9 mouse cellular contexts compared by ENCODE assay signal in genomic region chr14:75445281-75445947, GRCm38 (mm10). TPM values are rescaled to one million over a fixed set of nuclear protein-coding genes. Genes with fewer than 3 reads are reported as not detected.
A peak's percentile ranks its signal among the peaks of the same experiment; 100 is the strongest.
DNase-seq lines count a peak whose midpoint lies in the region; ATAC-seq and TF ChIP-seq lines count a peak whose summit lies in the region.
"Had no signal": no experiment of that assay in that cellular context is flagged by ENCODE, and none has a peak within 500 bp of the region (broad histone marks: within the 10 kb centered on the region; RNA-seq: fewer than 3 reads in every experiment).

No protein-coding gene starts in this region.

- H3K9me3 ChIP-seq in embryonic facial prominence, embryonic 13.5 days, result no peaks in the 10 kb centered on the region
- no peaks in the 10 kb centered on the region for H3K9me3 ChIP-seq in heart, embryonic 13.5 days
- no peaks in the 10 kb centered on the region for H3K9me3 ChIP-seq in kidney, embryonic 15.5 days (replicated peaks)
- H3K9me3 ChIP-seq in midbrain, postnatal 0 days (ENCODE audit: low read length), result no peaks in the 10 kb centered on the region
- H3K9me3 ChIP-seq in stomach, embryonic 14.5 days (ENCODE audit: control insufficient read depth, low read depth, low read length), result no peaks in the 10 kb centered on the region

- no peak overlapping the region for H3K27ac ChIP-seq in embryonic facial prominence, embryonic 13.5 days
- peak overlapping the region; percentile 73 for H3K27ac ChIP-seq in heart, embryonic 13.5 days (replicated peaks)
- peak overlapping the region; percentile 51 for H3K27ac ChIP-seq in kidney, embryonic 15.5 days
- H3K27ac ChIP-seq in midbrain, postnatal 0 days (ENCODE audit: low read depth, low read length), result peak overlapping the region; percentile 77
- no peak overlapping the region for H3K27ac ChIP-seq in stomach, embryonic 14.5 days (ENCODE audit: low read length)

- H3K4me2 ChIP-seq in embryonic facial prominence, embryonic 13.5 days, result peak overlapping the region; percentile 66
- H3K4me2 ChIP-seq in heart, embryonic 13.5 days, result peak overlapping the region; percentile 73
- peak overlapping the region; percentile 60 for H3K4me2 ChIP-seq in kidney, embryonic 15.5 days
- H3K4me2 ChIP-seq in midbrain, postnatal 0 days (ENCODE audit: low read depth, low read length, poor library complexity, severe bottlenecking), result peak overlapping the region; percentile 58
- H3K4me2 ChIP-seq in stomach, embryonic 14.5 days (replicated peaks; ENCODE audit: low read depth, low read length), result peak overlapping the region; percentile 42

- no peak for TF ChIP-seq CTCF in midbrain, postnatal 0 days (IDR thresholded peaks at IDR 0.05)

- peak; percentile 10 for DNase-seq in urinary bladder, postnatal 25 days (ENCODE audit: low spot score)
- DNase-seq in urinary bladder, postnatal 10 days (ENCODE audit: low spot score), result no peak
- peak; percentile 62 for DNase-seq in liver
- peak; percentile 89 for DNase-seq in midbrain, postnatal 0 days (ENCODE audit: low spot score)

- peaks cover 14% of the 10 kb centered on the region for H3K4me1 ChIP-seq in embryonic facial prominence, embryonic 13.5 days
- peaks cover 18% of the 10 kb centered on the region for H3K4me1 ChIP-seq in heart, embryonic 13.5 days
- peaks cover 16% of the 10 kb centered on the region for H3K4me1 ChIP-seq in kidney, embryonic 15.5 days
- H3K4me1 ChIP-seq in midbrain, postnatal 0 days (ENCODE audit: insufficient read depth, low read length), result peaks cover 9% of the 10 kb centered on the region
- H3K4me1 ChIP-seq in stomach, embryonic 14.5 days (ENCODE audit: control insufficient read depth, insufficient read depth, low read length), result no peaks in the 10 kb centered on the region; the same call in 1 of the 2 replicates

- ATAC-seq in embryonic facial prominence, embryonic 13.5 days (ENCODE audit: insufficient number of reproducible peaks, insufficient read depth, low FRiP score, low TSS enrichment, low read depth), result no peak
- peak; percentile 76 for ATAC-seq in heart, embryonic 13.5 days (ENCODE audit: extremely low read depth, insufficient number of reproducible peaks, low FRiP score, low TSS enrichment)
- peak; percentile 89 for ATAC-seq in kidney, embryonic 15.5 days (replicated peaks; ENCODE audit: low FRiP score)
- peak; percentile 95 for ATAC-seq in midbrain, postnatal 0 days (ENCODE audit: low FRiP score)
- peak; percentile 75; the same call in 1 of the 2 replicates for ATAC-seq in stomach, embryonic 14.5 days (ENCODE audit: insufficient number of reproducible peaks, insufficient read depth, low FRiP score, low read depth)

- H3K27me3 ChIP-seq in embryonic facial prominence, embryonic 13.5 days, result no peaks in the 10 kb centered on the region
- no peaks in the 10 kb centered on the region for H3K27me3 ChIP-seq in heart, embryonic 13.5 days (replicated peaks)
- H3K27me3 ChIP-seq in kidney, embryonic 15.5 days, result no peaks in the 10 kb centered on the region
- H3K27me3 ChIP-seq in midbrain, postnatal 0 days (ENCODE audit: insufficient read depth, low read length), result no peaks in the 10 kb centered on the region
- no peaks in the 10 kb centered on the region for H3K27me3 ChIP-seq in stomach, embryonic 14.5 days (ENCODE audit: control insufficient read depth, insufficient read depth, low read length)

- peak overlapping the region; percentile 38 for H3K4me3 ChIP-seq in embryonic facial prominence, embryonic 13.5 days
- H3K4me3 ChIP-seq in heart, embryonic 13.5 days, result peak overlapping the region; percentile 47
- peak overlapping the region; percentile 34 for H3K4me3 ChIP-seq in kidney, embryonic 15.5 days (replicated peaks)
- peak overlapping the region; percentile 29 for H3K4me3 ChIP-seq in midbrain, postnatal 0 days (ENCODE audit: low read depth, low read length)
- peak overlapping the region; percentile 12; the same call in 1 of the 2 replicates for H3K4me3 ChIP-seq in stomach, embryonic 14.5 days (ENCODE audit: low read depth, low read length)

- no peaks in the 10 kb centered on the region for H3K36me3 ChIP-seq in embryonic facial prominence, embryonic 13.5 days
- H3K36me3 ChIP-seq in heart, embryonic 13.5 days, result no peaks in the 10 kb centered on the region
- H3K36me3 ChIP-seq in kidney, embryonic 15.5 days, result no peaks in the 10 kb centered on the region
- H3K36me3 ChIP-seq in midbrain, postnatal 0 days (ENCODE audit: insufficient read depth, low read length), result no peaks in the 10 kb centered on the region
- H3K36me3 ChIP-seq in stomach, embryonic 14.5 days (ENCODE audit: control insufficient read depth, insufficient read depth, low read length), result no peaks in the 10 kb centered on the region

- WGBS in embryonic facial prominence, embryonic 13.5 days, result 4% methylated on average over 15 of the region's 15 CpGs
- 6% methylated on average over 15 of the region's 15 CpGs for WGBS in heart, embryonic 13.5 days
- 5% methylated on average over 15 of the region's 15 CpGs for WGBS in kidney, embryonic 15.5 days
- 2% methylated on average over 15 of the region's 15 CpGs for WGBS in midbrain, postnatal 0 days
- WGBS in stomach, embryonic 14.5 days, result 6% methylated on average over 15 of the region's 15 CpGs

- peak overlapping the region; percentile 58 for H3K9ac ChIP-seq in embryonic facial prominence, embryonic 13.5 days
- peak overlapping the region; percentile 62 for H3K9ac ChIP-seq in heart, embryonic 13.5 days
- peak overlapping the region; percentile 23; the same call in 1 of the 2 replicates for H3K9ac ChIP-seq in kidney, embryonic 15.5 days
- peak overlapping the region; percentile 48; the same call in 1 of the 2 replicates for H3K9ac ChIP-seq in midbrain, postnatal 0 days (replicated peaks; ENCODE audit: low read length, poor library complexity, severe bottlenecking)
- H3K9ac ChIP-seq in stomach, embryonic 14.5 days (replicated peaks; ENCODE audit: low read depth, low read length), result no peak overlapping the region

RNA-seq across cellular contexts. Expression of gene Siah3, which starts 10.4 kb away (rescaled TPM):
- 0.35 and 0.37 TPM in 2 replicates for polyA plus RNA-seq in embryonic facial prominence, embryonic 13.5 days (2015; fragmentation: Nextera tagmentation; extraction: Ambion mirVana)
- polyA plus RNA-seq in heart, embryonic 13.5 days (2015; fragmentation: Nextera tagmentation; extraction: Ambion mirVana), result not detected in 2 replicates
- polyA plus RNA-seq in kidney, embryonic 15.5 days (2015; fragmentation: Nextera tagmentation; extraction: Ambion mirVana), result 0.14 and 0.19 TPM in 2 replicates
- total RNA-seq in midbrain, postnatal 0 days (2014; rRNA removed), result 6.8 and 9.2 TPM in 2 replicates
- polyA plus RNA-seq in midbrain, postnatal 0 days (2015; fragmentation: Nextera tagmentation; extraction: Ambion mirVana), result 2.5 and 3.1 TPM in 2 replicates
- polyA plus RNA-seq in stomach, embryonic 14.5 days (2014; fragmentation: Nextera tagmentation; extraction: Ambion mirVana), result 0.34 and 0.51 TPM in 2 replicates
- total RNA-seq: ES-E14 had no signal

Comparison
In these comparisons a context has a peak if more than half of its experiments do, and no peak if none do; other contexts are left out.
1. H3K27ac ChIP-seq: peak in heart, embryonic 13.5 days (single experiment), kidney, embryonic 15.5 days (single experiment) and midbrain, postnatal 0 days (single experiment); none in embryonic facial prominence, embryonic 13.5 days (single experiment) and stomach, embryonic 14.5 days (single experiment).
2. Peak in every context shown above with its lines, with median percentiles within 50 percentile points of each other: H3K4me2 ChIP-seq and H3K4me3 ChIP-seq.